Mouse (Mus musculus): ENCODE measurements around the gene Fam71e1. TPM values are rescaled to one million over a fixed set of nuclear protein-coding genes. Genes with fewer than 3 reads are reported as not detected.

The Fam71e1 gene
- polyA plus RNA-seq, 1 experiment from 2014 or later, result 4.4 TPM

- Histone ChIP-seq H3K27me3 (replicated peaks; ENCODE audit: control insufficient read depth, insufficient read depth, low read length) (0 out of 2 replicates have a peak, but pooled peaks cover 3% of the 10 kb centered on the region), H3K4me1 (replicated peaks; ENCODE audit: control insufficient read depth, insufficient read depth, low read length) (no peaks in the 10 kb centered on the region), H3K9ac (ENCODE audit: low read depth, low read length) (no peak overlapping the region), H3K27ac (ENCODE audit: low read depth, low read length) (no peak overlapping the region), H3K9me3 (ENCODE audit: control insufficient read depth) (0 out of 2 replicates have a peak, but pooled peaks cover 2% of the 10 kb centered on the region), H3K36me3 (ENCODE audit: control insufficient read depth, insufficient read depth) (no peaks in the 10 kb centered on the region), H3K4me3 (ENCODE audit: low read depth, low read length) (no peak overlapping the region), H3K4me2 (replicated peaks; ENCODE audit: low read depth) (no peak overlapping the region)
- whole genome bisulfite sequencing, result 37% methylated on average over 5 of the region's 5 CpGs
- peak; percentile 81 for TF ChIP-seq CTCF (IDR thresholded peaks at IDR 0.05; ENCODE audit: low read depth)
- ATAC-seq, result no peak
These were observed 5.3 kb downstream of the Fam71e1 start for GRCm38 (mm10) chr7:44501563-44502115.

- H3K4me3 ChIP-seq (ENCODE audit: low read depth, low read length), result no peak overlapping the region
- H3K9ac ChIP-seq (ENCODE audit: low read depth, low read length), result no peak overlapping the region
These were observed 11.1 kb downstream of the Fam71e1 start for GRCm38 (mm10) chr7:44507491-44507890.

GRCm38 (mm10) chr7:44519240-44519913, 23.0 kb downstream of the Fam71e1 start:
- Histone ChIP-seq H3K27me3 (replicated peaks; ENCODE audit: control insufficient read depth, insufficient read depth, low read length) (peaks cover 15% of the 10 kb centered on the region), H3K27ac (ENCODE audit: low read depth, low read length) (no peak overlapping the region), H3K4me3 (ENCODE audit: low read depth, low read length) (no peak overlapping the region), H3K36me3 (ENCODE audit: control insufficient read depth, insufficient read depth) (no peaks in the 10 kb centered on the region), H3K9me3 (ENCODE audit: control insufficient read depth) (no peaks in the 10 kb centered on the region), H3K4me1 (replicated peaks; ENCODE audit: control insufficient read depth, insufficient read depth, low read length) (no peaks in the 10 kb centered on the region; the same call in 1 of the 2 replicates), H3K4me2 (replicated peaks; ENCODE audit: low read depth) (no peak overlapping the region), H3K9ac (ENCODE audit: low read depth, low read length) (no peak overlapping the region)
- WGBS, result 62% methylated on average over 9 of the region's 9 CpGs
- no peak for ATAC-seq
- TF ChIP-seq CTCF (IDR thresholded peaks at IDR 0.05; ENCODE audit: low read depth), result peak; percentile 30

More at GRCm38 (mm10) chr7:44507491-44507890, 11.1 kb downstream of the Fam71e1 start:
- no peak for ATAC-seq
- TF ChIP-seq CTCF (IDR thresholded peaks at IDR 0.05; ENCODE audit: low read depth), result no peak
- Histone ChIP-seq H3K36me3 (ENCODE audit: control insufficient read depth, insufficient read depth) (no peaks in the 10 kb centered on the region), H3K27me3 (replicated peaks; ENCODE audit: control insufficient read depth, insufficient read depth, low read length) (no peaks in the 10 kb centered on the region), H3K27ac (ENCODE audit: low read depth, low read length) (no peak overlapping the region), H3K9me3 (ENCODE audit: control insufficient read depth) (0 out of 2 replicates have a peak, but pooled peaks cover 3% of the 10 kb centered on the region), H3K4me2 (replicated peaks; ENCODE audit: low read depth) (no peak overlapping the region), H3K4me1 (replicated peaks; ENCODE audit: control insufficient read depth, insufficient read depth, low read length) (no peaks in the 10 kb centered on the region)

- H3K9me3 ChIP-seq (ENCODE audit: control insufficient read depth), result no peaks in the 10 kb centered on the region
- H3K4me1 ChIP-seq (replicated peaks; ENCODE audit: control insufficient read depth, insufficient read depth, low read length), result no peaks in the 10 kb centered on the region; the same call in 1 of the 2 replicates
- H3K4me3 ChIP-seq (ENCODE audit: low read depth, low read length), result no peak overlapping the region
- peaks cover 21% of the 10 kb centered on the region for H3K27me3 ChIP-seq (replicated peaks; ENCODE audit: control insufficient read depth, insufficient read depth, low read length)
- H3K27ac ChIP-seq (ENCODE audit: low read depth, low read length), result no peak overlapping the region
- no peaks in the 10 kb centered on the region for H3K36me3 ChIP-seq (ENCODE audit: control insufficient read depth, insufficient read depth)
- no peak overlapping the region for H3K4me2 ChIP-seq (replicated peaks; ENCODE audit: low read depth)
- no peak for ATAC-seq
- 68% methylated on average over 3 of the region's 3 CpGs for WGBS
- H3K9ac ChIP-seq (ENCODE audit: low read depth, low read length), result no peak overlapping the region
- TF ChIP-seq CTCF (IDR thresholded peaks at IDR 0.05; ENCODE audit: low read depth), result no peak
These were observed 24.6 kb downstream of the Fam71e1 start for GRCm38 (mm10) chr7:44520990-44521389.

- H3K4me2 ChIP-seq (replicated peaks; ENCODE audit: low read depth), result peak overlapping the region; percentile 46
- ATAC-seq, result no peak
- H3K36me3 ChIP-seq (ENCODE audit: control insufficient read depth, insufficient read depth), result no peaks in the 10 kb centered on the region
- H3K27me3 ChIP-seq (replicated peaks; ENCODE audit: control insufficient read depth, insufficient read depth, low read length), result peaks cover 21% of the 10 kb centered on the region
- no peaks in the 10 kb centered on the region; the same call in 1 of the 2 replicates for H3K4me1 ChIP-seq (replicated peaks; ENCODE audit: control insufficient read depth, insufficient read depth, low read length)
- WGBS, result 2% methylated on average over 20 of the region's 20 CpGs
- TF ChIP-seq CTCF (IDR thresholded peaks at IDR 0.05; ENCODE audit: low read depth), result peak; percentile 91
- H3K27ac ChIP-seq (ENCODE audit: low read depth, low read length), result no peak overlapping the region
- no peak overlapping the region for H3K4me3 ChIP-seq (ENCODE audit: low read depth, low read length)
- H3K9ac ChIP-seq (ENCODE audit: low read depth, low read length), result no peak overlapping the region
- H3K9me3 ChIP-seq (ENCODE audit: control insufficient read depth), result no peaks in the 10 kb centered on the region
These were observed 25.3 kb downstream of the Fam71e1 start for GRCm38 (mm10) chr7:44521710-44522109.

- Histone ChIP-seq H3K27ac (ENCODE audit: low read depth, low read length) (no peak overlapping the region), H3K27me3 (replicated peaks; ENCODE audit: control insufficient read depth, insufficient read depth, low read length) (peaks cover 21% of the 10 kb centered on the region), H3K4me1 (replicated peaks; ENCODE audit: control insufficient read depth, insufficient read depth, low read length) (peaks cover 3% of the 10 kb centered on the region; the same call in 1 of the 2 replicates), H3K9me3 (ENCODE audit: control insufficient read depth) (no peaks in the 10 kb centered on the region), H3K9ac (ENCODE audit: low read depth, low read length) (no peak overlapping the region), H3K36me3 (ENCODE audit: control insufficient read depth, insufficient read depth) (no peaks in the 10 kb centered on the region), H3K4me2 (replicated peaks; ENCODE audit: low read depth) (no peak overlapping the region), H3K4me3 (ENCODE audit: low read depth, low read length) (no peak overlapping the region)
- WGBS, result 75% methylated on average over 2 of the region's 2 CpGs
- ATAC-seq, result no peak
- no peak for TF ChIP-seq CTCF (IDR thresholded peaks at IDR 0.05; ENCODE audit: low read depth)
These were observed 26.7 kb downstream of the Fam71e1 start for GRCm38 (mm10) chr7:44523056-44523455.

Measured in intestine, postnatal 0 days (tissue).